Mouse (Mus musculus) embryo, embryonic 11.5 days (tissue): Measurements from ENCODE around the gene Cdk17.

ENCODE experiments used
- DNase-seq: peaks from one replicate; pipeline ENCODE4 v3.0.0-alpha.2; 2012; ENCODE audit warnings: low read depth, low spot score

The Cdk17 gene

DNA sequence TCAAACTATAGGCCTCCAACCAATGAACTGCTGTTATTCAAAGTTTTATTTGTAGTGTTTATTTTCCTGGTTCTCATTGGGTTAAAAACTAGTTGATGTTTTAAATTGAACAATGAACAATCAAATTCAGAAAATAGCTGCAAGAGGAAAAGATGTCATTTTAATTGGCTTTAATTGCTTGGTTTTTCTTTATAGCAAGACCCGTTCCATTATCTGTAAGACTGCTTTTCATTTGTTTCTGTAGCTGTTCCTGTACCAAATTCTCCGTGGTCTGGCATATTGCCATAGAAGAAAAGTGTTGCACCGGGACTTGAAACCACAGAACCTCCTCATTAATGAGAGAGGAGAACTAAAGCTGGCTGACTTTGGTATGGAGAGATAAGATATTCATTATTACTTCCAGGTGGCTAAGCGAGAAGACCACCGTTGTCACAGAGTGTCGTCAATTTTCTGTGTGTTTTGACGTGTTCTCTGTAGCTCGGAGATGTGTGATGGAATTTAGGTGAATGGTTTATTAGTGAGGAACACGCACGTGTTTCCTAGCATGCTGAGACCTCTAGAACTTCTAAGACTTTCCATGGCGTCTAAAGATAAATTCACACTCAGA is 67.8 kb downstream of the Cdk17 start:
- DNase-seq: no peak

DNA sequence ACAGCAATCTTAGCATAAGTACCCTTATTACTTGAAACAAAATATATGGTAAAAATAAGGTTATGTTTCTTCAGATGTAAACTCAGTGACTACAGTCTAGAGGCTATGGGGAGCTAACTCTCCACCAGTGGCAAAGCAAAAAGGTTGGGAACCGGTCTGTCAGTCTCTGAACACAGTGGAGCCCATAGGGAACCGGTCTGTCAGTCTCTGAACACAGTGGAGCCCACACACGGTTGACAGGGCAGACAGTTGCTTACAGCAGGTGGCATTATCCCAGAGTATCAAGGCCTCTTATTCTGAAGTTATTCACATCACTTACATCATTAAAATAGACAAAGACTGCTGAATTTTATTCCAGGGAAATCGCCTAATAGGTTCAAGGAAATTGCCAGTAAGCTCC is 70.8 kb downstream of the Cdk17 start:
- no peak for DNase-seq

DNA sequence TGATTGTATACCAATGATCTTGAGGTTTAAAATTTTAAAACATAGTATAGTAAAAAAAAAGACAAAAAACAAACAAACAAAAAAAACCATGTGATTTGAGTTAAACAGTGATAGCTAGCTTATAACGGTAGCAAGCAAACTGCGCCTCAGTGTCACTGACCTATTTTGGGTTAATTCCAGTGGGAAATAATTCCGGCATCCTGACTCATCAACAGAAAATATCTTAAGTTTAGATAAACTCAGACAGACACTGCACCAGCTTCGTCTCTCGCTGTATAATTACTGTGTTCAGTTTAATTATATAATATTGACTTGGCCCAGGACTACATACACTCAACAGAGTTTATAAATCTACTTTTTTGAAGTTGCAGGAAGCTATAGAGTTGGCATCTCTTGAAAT is 71.2 kb downstream of the Cdk17 start:
- DNase-seq: no peak

DNA sequence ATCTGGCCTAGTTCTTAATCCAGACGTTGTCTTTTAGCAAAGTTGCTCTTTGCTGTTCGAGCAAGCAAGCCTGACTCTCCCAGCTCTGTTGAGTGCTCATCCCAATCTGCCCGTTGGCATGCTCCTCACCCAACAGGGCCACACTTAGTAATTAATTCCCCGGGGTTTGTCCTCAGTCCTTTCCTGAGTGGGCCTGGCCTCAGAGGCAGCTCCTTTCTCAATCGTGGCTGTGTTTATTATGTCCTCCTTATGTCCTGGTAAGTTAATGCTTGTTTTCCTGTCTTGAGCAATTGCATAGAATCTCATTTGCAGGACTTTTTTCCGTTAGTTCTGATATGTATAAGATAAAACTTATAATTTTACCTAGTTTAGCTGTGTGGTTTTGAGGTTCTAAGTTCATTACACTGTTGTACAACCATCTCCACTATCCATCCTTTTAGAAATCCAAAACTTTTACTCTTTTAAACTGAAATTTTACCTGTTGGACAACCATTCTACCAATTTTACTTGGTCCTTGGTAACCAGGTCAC is 73.1 kb downstream of the Cdk17 start:
- no peak for DNase-seq

DNA sequence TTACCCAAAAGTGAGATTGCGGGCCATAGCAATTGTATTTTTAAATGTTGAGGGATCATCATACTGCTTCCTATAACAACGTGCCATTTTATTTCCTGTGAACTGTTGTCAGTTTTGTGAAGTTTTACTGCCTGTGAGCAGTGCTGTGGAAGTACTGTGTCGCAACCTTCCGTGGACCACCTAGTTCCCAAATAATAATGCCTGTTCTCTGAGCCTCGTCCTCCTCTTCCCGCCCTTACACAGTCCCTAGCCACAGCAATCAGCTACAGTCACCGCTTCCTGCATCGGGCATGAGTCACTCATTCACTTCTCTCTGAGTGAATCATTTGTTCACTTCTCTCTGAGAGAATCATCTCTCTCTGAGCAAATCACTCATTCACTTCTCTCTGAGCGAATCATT is 74.0 kb downstream of the Cdk17 start:
- DNase-seq: no peak

DNA sequence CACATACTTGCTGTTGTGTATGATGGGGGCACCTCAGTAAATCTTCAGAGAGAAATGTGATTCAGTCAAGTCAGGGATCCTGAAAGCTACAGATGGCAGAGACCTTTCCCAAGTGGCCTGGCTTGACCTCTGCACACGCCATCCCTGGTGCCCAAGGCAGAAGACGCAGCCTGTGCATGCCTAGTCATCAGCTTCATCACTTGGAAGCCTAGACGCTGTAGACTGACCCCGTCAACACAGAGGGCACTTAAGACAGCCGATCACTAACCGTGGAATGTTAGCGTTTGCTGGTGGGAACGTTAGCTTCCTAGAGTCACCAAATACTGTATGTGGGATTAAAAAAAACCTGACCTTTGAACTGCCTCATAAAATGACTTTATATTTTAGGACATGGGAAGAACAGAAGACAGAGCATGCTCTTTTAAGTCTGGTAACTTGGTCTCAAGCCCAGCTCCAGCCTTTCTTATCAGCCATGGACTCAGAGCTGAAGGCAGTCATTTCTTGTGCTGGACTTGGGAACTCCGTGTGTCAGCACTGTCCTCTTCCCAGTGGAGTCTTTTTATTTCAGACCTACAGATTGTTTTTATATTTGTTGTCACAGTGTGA is 78.6 kb downstream of the Cdk17 start:
- no peak for DNase-seq

DNA sequence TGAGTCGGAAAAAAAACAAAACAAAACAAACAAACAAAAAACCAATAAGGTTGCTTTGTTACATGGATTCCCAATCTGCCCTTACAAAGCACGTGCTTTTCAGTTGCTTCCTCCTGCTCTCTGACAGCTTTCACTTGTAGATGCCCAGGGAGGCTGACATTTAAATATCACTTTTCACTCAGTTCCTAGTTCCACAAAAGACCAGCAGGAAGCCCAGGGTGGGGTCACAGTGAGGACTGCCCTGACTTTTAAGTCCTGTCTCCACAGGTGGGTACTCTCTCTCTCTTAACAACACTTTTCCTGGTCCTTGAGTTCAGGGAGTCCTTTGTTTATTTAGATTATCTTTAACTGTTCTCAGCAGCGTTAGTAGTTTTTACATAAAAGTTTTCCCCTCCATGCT is 81.5 kb downstream of the Cdk17 start:
- DNase-seq: no peak

DNA sequence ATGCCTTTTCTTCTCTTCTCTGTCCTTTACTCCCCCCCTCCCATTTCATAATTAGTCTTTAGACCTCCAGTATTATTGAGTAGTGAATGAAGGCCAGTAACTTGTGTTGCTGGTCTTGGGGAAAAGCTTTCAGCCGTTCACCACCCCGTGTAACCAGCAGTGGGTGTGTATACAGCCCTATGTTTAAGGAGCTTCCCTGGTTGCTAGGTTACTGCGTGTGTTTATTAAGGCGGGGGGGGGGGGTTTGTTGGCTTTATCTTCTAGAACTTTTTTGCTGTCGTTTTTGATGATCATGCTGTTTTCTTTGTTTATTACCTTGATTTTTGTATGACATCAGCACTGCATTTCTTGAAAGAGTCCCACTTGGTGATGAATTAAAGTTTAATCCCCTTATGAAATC is 82.2 kb downstream of the Cdk17 start:
- no peak for DNase-seq

DNA sequence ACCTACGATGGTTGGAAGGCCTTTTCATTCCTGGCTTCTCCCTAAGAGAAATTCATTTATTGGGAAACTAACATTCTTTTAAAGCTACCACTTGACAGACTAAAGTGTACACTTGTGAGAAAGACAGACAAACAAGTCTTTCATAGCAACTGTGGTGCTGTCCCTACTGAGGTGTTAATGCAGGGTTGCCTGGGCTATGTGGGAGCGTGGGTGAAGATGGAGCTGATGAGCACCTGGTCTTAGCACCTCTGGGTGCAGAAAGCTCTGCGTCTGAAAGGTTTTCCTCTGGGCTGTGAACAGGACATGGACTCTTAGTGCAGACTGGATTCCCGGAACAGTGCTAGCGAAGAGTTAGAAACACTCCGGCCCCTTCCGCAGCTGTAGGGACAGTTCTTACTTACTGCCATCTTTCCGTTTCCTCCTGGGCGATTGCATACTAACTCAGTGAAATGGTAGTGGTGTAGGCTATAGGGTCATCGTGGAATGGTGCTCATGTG is 83.6 kb downstream of the Cdk17 start:
- no peak for DNase-seq

DNA sequence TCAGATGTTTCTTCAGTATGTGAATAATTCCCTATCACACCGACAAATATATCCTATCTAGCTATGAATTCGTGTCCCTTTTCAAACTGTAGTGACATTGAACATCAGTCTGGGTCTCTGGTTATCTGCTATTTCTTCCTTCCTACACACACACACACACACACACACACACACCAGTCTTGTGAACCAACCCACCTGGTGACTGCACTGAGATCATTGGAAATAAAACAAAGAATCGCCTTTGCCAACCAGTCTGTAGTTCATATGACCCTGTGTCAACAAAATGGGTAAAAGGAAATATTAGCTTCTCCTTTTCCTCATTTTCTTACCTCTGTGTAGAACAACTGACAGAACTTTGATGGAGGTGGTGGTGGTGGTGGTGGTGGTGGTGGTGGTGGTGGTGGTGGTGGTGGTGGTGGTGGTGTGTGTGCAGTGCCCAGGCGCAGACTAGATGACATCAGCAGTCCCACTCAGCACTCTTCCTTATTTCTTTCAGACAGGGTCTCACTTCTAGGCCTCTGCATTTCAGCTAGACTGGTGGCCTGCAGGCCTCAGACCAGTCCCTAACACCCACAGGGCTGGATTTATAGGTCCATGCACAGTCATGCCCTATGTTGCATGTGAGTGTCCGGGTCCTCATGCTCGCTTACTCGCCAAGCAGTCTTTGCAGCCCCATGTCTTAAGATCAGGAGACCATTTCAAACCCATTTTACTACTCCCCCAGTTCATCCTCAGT is 85.7 kb downstream of the Cdk17 start:
- DNase-seq: no peak

DNA sequence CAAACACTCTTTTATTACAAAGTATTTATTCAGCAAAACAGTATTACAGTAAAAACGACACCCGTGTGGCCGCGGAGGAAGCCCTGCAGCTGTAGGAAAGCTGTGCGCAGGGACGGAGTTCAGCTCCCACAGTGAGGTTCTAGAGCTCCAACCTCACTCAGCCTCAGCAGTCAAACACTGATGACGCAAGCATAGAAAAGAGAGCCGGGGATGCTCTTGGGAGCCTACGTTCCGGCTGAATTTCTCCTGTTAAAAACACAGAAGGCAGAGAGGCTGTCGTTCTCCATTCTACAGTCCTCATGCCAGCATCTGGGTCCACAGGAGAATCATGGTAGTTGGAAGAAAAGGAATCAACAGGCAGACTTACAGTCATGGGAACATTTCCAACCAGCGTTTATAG is 86.7 kb downstream of the Cdk17 start:
- DNase-seq: no peak

DNA sequence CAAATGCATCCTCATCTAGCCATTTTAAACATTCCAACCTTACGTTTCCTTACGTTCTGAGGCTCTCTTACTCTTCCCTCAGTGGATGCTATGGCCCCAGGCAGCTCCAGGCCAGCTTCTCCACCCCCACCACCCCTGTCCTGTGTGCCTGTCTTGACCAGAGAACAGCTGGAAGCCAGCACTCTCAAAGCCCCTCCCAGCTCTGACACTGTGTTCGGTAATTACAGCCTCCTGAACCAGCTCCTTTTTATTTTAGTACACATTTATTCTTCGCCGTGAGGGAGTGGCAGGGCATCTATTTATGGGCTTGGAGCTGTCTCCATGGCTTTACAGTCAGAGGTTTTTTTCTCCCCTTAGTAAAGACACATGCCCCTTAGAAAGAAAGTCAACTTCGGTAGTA is 87.2 kb downstream of the Cdk17 start:
- no peak for DNase-seq

DNA sequence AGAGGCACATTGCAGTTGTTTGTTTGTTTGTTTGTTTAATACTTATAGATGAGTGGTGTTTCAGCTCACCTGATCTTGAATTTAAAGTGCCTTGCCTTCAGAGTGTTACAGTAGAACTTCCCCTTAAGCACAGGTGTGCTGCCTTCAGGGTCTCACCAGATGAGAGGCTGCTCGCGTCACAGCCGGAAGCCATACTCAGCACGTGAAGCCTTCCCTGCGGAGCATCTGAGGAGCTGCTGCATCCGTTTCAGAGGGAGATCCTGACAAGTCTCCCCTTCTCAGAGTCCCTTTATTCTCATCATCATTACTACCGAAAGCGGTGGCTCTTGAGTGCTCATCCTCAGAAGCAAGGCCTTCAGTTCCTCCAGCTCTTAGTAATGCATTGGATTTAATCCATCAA is 87.7 kb downstream of the Cdk17 start:
- no peak for DNase-seq

DNA sequence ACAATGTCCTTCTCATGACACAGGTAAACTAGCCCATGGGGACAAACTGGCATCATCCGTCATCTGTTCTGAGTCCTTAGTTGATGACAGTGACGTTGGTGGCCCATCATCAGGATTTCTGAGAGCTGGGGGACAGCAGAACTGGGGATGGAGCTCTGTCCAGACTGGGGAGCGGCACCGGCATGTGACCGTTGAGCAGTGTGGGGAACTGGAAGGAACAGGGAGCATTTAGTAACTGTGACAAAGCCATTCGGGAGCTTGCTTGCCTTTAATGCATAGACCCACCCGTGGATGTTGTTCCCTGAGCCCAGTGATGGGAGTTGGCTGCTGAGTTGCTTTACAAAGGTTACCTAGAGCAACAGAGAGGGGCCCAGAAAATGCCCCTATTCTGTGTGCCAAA is 89.2 kb downstream of the Cdk17 start:
- DNase-seq: no peak

DNA sequence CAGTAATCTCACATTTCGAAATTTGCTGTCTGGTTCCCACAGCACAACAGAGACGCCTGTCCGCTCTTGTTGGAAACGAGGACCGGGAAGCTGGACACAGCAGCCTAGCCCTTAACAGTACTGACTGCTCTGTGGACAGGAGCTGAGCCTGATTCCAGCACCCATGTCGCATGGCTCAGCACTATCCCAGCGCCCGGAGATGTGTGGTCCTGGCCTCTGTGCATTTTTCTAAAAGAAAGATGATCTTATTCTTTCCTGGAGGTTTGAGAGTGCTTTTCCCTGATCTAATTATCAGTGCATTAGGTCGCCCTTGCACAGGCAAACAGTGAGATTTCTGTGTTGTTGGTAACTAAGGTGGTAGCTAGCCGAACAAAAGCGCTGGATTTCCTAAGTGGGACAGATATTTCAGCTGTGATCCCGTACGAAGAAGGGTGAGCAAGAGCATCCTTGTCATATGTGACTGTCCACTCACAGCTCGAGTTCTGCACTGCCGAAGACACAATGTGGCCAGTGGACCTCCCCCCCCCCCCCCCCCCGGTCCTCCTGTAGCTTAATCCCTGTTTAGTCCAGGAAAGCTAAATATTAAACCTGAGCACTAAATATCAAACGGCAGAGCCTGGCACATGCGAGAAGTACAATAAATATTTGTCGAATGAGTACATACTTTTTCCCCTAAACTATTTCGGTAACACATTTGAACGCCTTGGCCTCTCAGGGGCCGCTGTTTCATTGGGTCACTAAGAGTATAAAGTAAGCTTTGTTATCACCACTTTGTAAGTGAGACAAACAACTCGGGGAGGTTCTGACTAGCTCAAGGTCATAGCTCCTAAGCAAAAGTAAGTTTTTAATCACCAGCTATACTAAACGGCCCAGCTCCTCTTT is 90.0 kb downstream of the Cdk17 start:
- DNase-seq: no peak

DNA sequence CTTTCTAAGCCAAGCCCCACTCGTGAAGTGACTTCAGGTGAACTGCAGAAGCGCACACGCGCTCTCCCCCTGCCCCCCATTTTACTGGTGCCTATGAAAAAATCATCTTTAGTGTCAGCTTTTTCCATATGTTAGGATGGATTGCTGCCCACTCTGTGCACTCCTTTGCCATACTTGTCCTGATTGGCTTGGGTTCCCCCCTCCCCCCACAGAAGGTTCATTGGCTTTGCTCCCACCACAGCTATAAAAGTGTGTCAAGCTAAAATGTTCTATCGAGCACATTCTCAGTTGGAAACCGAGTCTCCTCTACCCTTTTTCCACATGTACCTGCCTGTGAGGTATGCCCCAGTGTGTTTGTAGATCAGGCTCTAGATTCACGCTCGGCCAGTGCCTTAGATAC is 90.8 kb downstream of the Cdk17 start:
- no peak for DNase-seq

DNA sequence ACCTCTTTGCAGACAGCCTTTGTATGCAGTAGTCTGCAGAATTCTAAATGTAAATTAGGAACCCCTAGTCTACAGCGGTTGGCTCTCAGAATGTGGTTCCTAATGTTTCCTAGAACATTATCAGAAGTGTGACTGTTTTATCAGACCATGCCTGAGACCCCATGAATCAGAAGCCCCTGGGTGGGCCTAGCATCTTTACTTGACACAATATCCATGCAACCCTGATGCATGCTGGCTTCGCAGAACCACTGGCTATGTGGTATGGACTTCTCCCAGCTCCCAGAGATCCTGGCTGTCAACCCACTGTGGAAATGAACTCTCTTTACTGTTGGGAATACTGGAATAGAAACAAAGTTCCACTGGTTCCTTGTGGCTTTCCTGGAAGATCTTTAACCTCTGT is 92.0 kb downstream of the Cdk17 start:
- no peak for DNase-seq

DNA sequence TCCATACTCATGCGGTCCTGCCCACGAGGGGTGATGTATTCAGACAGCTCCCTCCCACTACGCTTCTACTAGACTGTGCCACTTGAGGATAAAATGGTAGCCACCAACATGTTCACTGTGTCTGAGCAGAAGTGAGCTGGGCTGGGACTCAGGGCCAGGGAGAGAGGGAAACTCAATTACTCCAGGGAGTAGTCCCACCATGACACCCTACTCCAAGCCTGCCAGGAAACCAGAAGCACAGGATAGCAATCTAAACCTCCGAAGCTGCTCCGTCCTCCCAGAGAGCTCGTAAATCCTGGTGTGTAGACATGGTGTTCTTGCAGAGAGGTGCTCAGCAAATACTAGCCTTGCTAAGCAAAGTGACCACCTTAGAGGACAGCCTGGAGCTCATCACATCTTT is 92.5 kb downstream of the Cdk17 start:
- DNase-seq: no peak

DNA sequence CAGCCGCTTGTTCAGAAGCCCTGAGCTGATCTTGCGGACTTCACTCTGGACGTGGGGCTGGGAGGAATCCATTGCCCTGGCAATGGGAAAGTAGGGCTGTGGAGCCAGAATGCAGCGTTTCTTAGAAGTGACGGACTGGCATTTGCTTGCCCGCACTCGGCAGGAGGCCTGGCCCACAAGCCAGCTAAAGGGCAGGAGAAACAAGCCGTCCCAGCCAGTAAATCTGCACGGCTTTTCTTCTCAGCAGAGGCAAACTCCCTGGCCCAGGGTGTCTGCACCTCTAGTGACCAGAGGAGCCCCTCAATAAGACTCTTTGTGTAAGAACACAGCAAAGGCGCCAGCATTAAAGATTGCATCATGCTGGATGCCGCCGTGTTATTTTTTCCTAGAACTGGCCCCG is 94.6 kb downstream of the Cdk17 start:
- no peak for DNase-seq

DNA sequence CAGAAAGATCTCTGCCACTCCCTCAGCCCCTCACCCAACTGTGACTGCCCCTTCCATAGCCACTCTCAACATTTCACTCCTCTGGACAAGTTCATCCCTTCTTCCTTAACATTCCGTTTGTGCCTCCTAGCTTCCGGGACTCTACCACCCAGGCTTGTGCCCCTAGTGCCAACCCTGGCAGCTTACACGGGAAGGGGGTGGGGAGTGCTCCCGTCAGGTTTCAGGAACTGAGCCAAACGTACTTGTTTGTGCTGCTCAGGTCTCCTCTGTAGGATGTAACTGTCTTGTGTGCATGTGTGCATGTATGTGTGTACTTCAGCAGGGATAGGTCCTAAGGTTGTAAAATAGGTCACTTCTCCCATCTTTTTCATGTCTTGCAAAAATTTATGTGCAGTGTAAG is 99.2 kb downstream of the Cdk17 start:
- no peak for DNase-seq

DNA sequence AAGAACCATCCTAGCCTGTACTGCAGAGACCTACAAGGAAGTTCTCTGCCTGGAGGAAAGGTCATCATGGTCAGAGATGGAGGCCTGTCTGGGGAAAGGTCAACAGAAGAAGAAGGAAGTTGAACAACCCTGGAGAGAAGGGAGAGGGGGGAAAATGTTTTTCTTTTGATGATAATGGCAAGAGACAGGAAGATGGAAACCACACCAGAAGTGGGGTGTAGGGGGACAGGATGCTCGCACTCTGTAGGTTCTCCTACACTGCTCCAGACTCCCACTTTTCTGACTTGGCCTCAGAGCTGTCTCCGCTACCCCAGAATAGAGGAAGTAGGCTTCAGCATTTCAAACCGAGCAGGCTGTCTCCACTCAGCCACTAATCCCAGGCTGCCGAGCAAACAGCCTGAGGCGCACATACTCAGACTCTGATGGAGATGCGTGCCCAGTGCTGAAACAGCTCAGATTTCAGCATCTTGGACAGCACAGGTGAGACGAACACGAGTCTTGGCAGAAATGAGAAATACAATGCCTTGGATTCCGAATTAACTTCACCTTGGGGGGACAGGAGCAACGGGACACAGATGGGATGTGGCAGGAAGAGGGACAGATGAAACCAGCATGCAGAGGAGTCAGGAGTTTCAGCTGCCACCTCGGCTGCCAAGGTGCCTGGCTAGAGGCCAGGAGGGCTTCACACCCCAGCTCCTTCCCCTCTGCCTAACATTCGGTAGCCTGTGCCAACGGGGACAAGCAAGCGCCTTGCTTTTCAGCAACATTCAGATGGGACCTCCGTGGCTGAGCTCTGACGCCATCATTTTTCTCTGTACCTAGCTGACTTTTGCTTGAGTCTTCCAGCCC is 100.7 kb downstream of the Cdk17 start:
- no peak for DNase-seq
